Mouse (Mus musculus) forebrain, embryonic 15.5 days (tissue): Measurements from ENCODE around the gene Arhgap32. TPM values are rescaled to one million over a fixed set of nuclear protein-coding genes. Genes with fewer than 3 reads are reported as not detected.

Experiments
- ATAC-seq: fragments of 200-750 bp; cut with Nextera tagmentation; replicated peaks from 2 replicates; pipeline ENCODE4 v1.8.0; 2017; ENCODE audit warnings: mild to moderate bottlenecking, moderate TSS enrichment, moderate library complexity
- H3K27ac ChIP-seq: fragments of 300-500 bp; sonication (generic); replicated peaks from 2 replicates; pipeline ENCODE4 v1.5.1; 2015; ENCODE audit warnings: mild to moderate bottlenecking, inconsistent platforms
- H3K27me3 ChIP-seq: fragments of 300-500 bp; sonication (generic); 2 replicates; pipeline ENCODE4 v1.6.1; 2015; ENCODE audit warnings: inconsistent platforms
- H3K36me3 ChIP-seq: fragments of 300-500 bp; sonication (generic); 2 replicates; pipeline ENCODE4 v1.6.1; 2015; ENCODE audit warnings: mild to moderate bottlenecking, inconsistent platforms
- H3K4me1 ChIP-seq: fragments of 300-500 bp; sonication (generic); 2 replicates; pipeline ENCODE4 v1.6.1; 2015; ENCODE audit warnings: inconsistent platforms
- H3K4me2 ChIP-seq: fragments of 300-500 bp; sonication (generic); replicated peaks from 2 replicates; pipeline ENCODE4 v1.6.1; 2015; ENCODE audit warnings: mild to moderate bottlenecking, inconsistent platforms
- H3K4me3 ChIP-seq: fragments of 300-500 bp; sonication (generic); 2 replicates; pipeline ENCODE4 v1.5.1; 2015; ENCODE audit warnings: mild to moderate bottlenecking, inconsistent platforms
- H3K9ac ChIP-seq: fragments of 300-500 bp; sonication (generic); replicated peaks from 2 replicates; pipeline ENCODE4 v1.6.1; 2015; ENCODE audit warnings: mild to moderate bottlenecking, inconsistent platforms
- H3K9me3 ChIP-seq: fragments of 300-500 bp; sonication (generic); 2 replicates; pipeline ENCODE4 v1.6.1; 2016; ENCODE audit warnings: inconsistent platforms
- WGBS: fragments of 180-500 bp; shearing (Covaris S2); methylation state at CpG from one replicate; pipeline ENCODE4 v1.1.7; 2015; ENCODE audit warnings: mixed read lengths; 5-methylcytosine and 5-hydroxymethylcytosine counted together
- polyA plus RNA-seq: library from polyadenylated mRNA; unstranded; fragments of >200 nt; fragmentation: Nextera tagmentation; extraction: Ambion mirVana; gene quantifications from 2 replicates; pipeline ENCODE4 v1.2.1, GENCODE M21; 2015

Gene Arhgap32
- polyA plus RNA-seq, 1 experiment from 2014 or later, result 12.1 TPM

- Histone ChIP-seq H3K4me3 (no peak overlapping the region), H3K9ac (no peak overlapping the region)
- no peak for ATAC-seq
These were observed 101.1 kb downstream of the Arhgap32 start for GRCm38 (mm10) chr9:32216820-32217567.

GRCm38 (mm10) chr9:32219400-32219799, 103.5 kb downstream of the Arhgap32 start:
- Histone ChIP-seq H3K27me3 (no peaks in the 10 kb centered on the region), H3K27ac (no peak overlapping the region), H3K9ac (no peak overlapping the region), H3K9me3 (no peaks in the 10 kb centered on the region), H3K4me3 (no peak overlapping the region), H3K4me1 (peaks cover 18% of the 10 kb centered on the region), H3K36me3 (no peaks in the 10 kb centered on the region), H3K4me2 (no peak overlapping the region)
- 76% methylated on average over 4 of the region's 4 CpGs for WGBS
- ATAC-seq, result no peak

More at GRCm38 (mm10) chr9:32216820-32217567, 101.1 kb downstream of the Arhgap32 start:
- Histone ChIP-seq H3K4me1 (peaks cover 10% of the 10 kb centered on the region), H3K9me3 (no peaks in the 10 kb centered on the region), H3K27me3 (no peaks in the 10 kb centered on the region), H3K36me3 (no peaks in the 10 kb centered on the region), H3K4me2 (no peak overlapping the region), H3K27ac (no peak overlapping the region; the same call in 1 of the 2 replicates)
- 69% methylated on average over 5 of the region's 5 CpGs for WGBS

- Histone ChIP-seq H3K36me3 (no peaks in the 10 kb centered on the region), H3K4me1 (peaks cover 9% of the 10 kb centered on the region), H3K4me2 (no peak overlapping the region), H3K27me3 (no peaks in the 10 kb centered on the region), H3K27ac (no peak overlapping the region), H3K9me3 (no peaks in the 10 kb centered on the region), H3K4me3 (no peak overlapping the region), H3K9ac (no peak overlapping the region)
- 78% methylated on average over 4 of the region's 4 CpGs for WGBS
- ATAC-seq, result no peak
These were observed 106.2 kb downstream of the Arhgap32 start for GRCm38 (mm10) chr9:32222184-32222583.

- Histone ChIP-seq H3K4me2 (no peak overlapping the region), H3K36me3 (no peaks in the 10 kb centered on the region), H3K4me1 (peaks cover 7% of the 10 kb centered on the region), H3K4me3 (no peak overlapping the region), H3K9ac (no peak overlapping the region), H3K27me3 (no peaks in the 10 kb centered on the region), H3K9me3 (no peaks in the 10 kb centered on the region), H3K27ac (peak overlapping the region; percentile 19; the same call in 1 of the 2 replicates)
- 33% methylated on average over 5 of the region's 5 CpGs for WGBS
- 0 out of 2 replicates have a peak, but pooled peaks have one; percentile 19 for ATAC-seq
These were observed 108.0 kb downstream of the Arhgap32 start for GRCm38 (mm10) chr9:32223739-32224529.

- no peaks in the 10 kb centered on the region for H3K9me3 ChIP-seq
- no peaks in the 10 kb centered on the region for H3K36me3 ChIP-seq
These were observed 109.0 kb downstream of the Arhgap32 start for GRCm38 (mm10) chr9:32224937-32225336.

GRCm38 (mm10) chr9:32225584-32225983, 109.6 kb downstream of the Arhgap32 start:
- H3K9me3 ChIP-seq, result no peaks in the 10 kb centered on the region
- H3K27me3 ChIP-seq, result no peaks in the 10 kb centered on the region
- H3K27ac ChIP-seq, result no peak overlapping the region
- H3K4me3 ChIP-seq, result no peak overlapping the region
- no peaks in the 10 kb centered on the region for H3K36me3 ChIP-seq
- no peak for ATAC-seq
- 86% methylated on average over 1 of the region's 1 CpGs for WGBS
- no peak overlapping the region for H3K4me2 ChIP-seq
- no peak overlapping the region for H3K9ac ChIP-seq
- peaks cover 7% of the 10 kb centered on the region for H3K4me1 ChIP-seq

More at GRCm38 (mm10) chr9:32224937-32225336, 109.0 kb downstream of the Arhgap32 start:
- WGBS, result 67% methylated on average over 4 of the region's 4 CpGs
- no peak for ATAC-seq
- H3K4me3 ChIP-seq, result no peak overlapping the region
- no peak overlapping the region for H3K4me2 ChIP-seq
- no peak overlapping the region for H3K9ac ChIP-seq
- H3K27ac ChIP-seq, result no peak overlapping the region
- H3K27me3 ChIP-seq, result no peaks in the 10 kb centered on the region
- H3K4me1 ChIP-seq, result peaks cover 7% of the 10 kb centered on the region

GRCm38 (mm10) chr9:32227034-32227433, 111.1 kb downstream of the Arhgap32 start:
- Histone ChIP-seq H3K4me3 (no peak overlapping the region), H3K4me2 (no peak overlapping the region), H3K27ac (no peak overlapping the region), H3K9me3 (no peaks in the 10 kb centered on the region), H3K36me3 (no peaks in the 10 kb centered on the region), H3K9ac (no peak overlapping the region), H3K4me1 (peaks cover 7% of the 10 kb centered on the region), H3K27me3 (no peaks in the 10 kb centered on the region)
- WGBS, result 92% methylated on average over 2 of the region's 2 CpGs
- no peak for ATAC-seq

- Histone ChIP-seq H3K27me3 (no peaks in the 10 kb centered on the region), H3K36me3 (no peaks in the 10 kb centered on the region), H3K9me3 (no peaks in the 10 kb centered on the region), H3K4me3 (no peak overlapping the region), H3K9ac (no peak overlapping the region), H3K4me2 (no peak overlapping the region), H3K4me1 (no peaks in the 10 kb centered on the region), H3K27ac (no peak overlapping the region)
- WGBS, result 84% methylated on average over 4 of the region's 4 CpGs
- ATAC-seq, result no peak
These were observed 117.7 kb downstream of the Arhgap32 start for GRCm38 (mm10) chr9:32233593-32233992.

GRCm38 (mm10) chr9:32234767-32235489, 119.0 kb downstream of the Arhgap32 start:
- no peaks in the 10 kb centered on the region for H3K36me3 ChIP-seq
- WGBS, result 98% methylated on average over 3 of the region's 3 CpGs
- ATAC-seq, result no peak
- H3K4me2 ChIP-seq, result no peak overlapping the region
- no peak overlapping the region for H3K27ac ChIP-seq
- no peaks in the 10 kb centered on the region for H3K4me1 ChIP-seq
- H3K4me3 ChIP-seq, result no peak overlapping the region
- H3K9ac ChIP-seq, result no peak overlapping the region
- H3K27me3 ChIP-seq, result no peaks in the 10 kb centered on the region
- no peaks in the 10 kb centered on the region for H3K9me3 ChIP-seq

- no peaks in the 10 kb centered on the region for H3K27me3 ChIP-seq
- H3K9me3 ChIP-seq, result no peaks in the 10 kb centered on the region
- WGBS, result 68% methylated on average over 10 of the region's 10 CpGs
- ATAC-seq, result no peak
- no peak overlapping the region for H3K9ac ChIP-seq
- no peaks in the 10 kb centered on the region for H3K36me3 ChIP-seq
- no peak overlapping the region for H3K27ac ChIP-seq
- no peak overlapping the region for H3K4me3 ChIP-seq
- no peak overlapping the region for H3K4me2 ChIP-seq
- no peaks in the 10 kb centered on the region for H3K4me1 ChIP-seq
These were observed 123.0 kb downstream of the Arhgap32 start for GRCm38 (mm10) chr9:32238899-32239298.

GRCm38 (mm10) chr9:32239427-32239826, 123.5 kb downstream of the Arhgap32 start:
- Histone ChIP-seq H3K27me3 (no peaks in the 10 kb centered on the region), H3K9ac (no peak overlapping the region), H3K9me3 (no peaks in the 10 kb centered on the region), H3K36me3 (no peaks in the 10 kb centered on the region), H3K4me3 (no peak overlapping the region), H3K4me1 (no peaks in the 10 kb centered on the region), H3K27ac (no peak overlapping the region), H3K4me2 (no peak overlapping the region)
- no peak for ATAC-seq
- 93% methylated on average over 10 of the region's 10 CpGs for WGBS

- H3K4me1 ChIP-seq, result no peaks in the 10 kb centered on the region
- WGBS, result 93% methylated on average over 5 of the region's 5 CpGs
- no peak overlapping the region for H3K4me2 ChIP-seq
- no peak overlapping the region for H3K9ac ChIP-seq
- H3K36me3 ChIP-seq, result no peaks in the 10 kb centered on the region
- no peak overlapping the region for H3K4me3 ChIP-seq
- no peak overlapping the region for H3K27ac ChIP-seq
- no peak for ATAC-seq
- H3K27me3 ChIP-seq, result no peaks in the 10 kb centered on the region
- no peaks in the 10 kb centered on the region for H3K9me3 ChIP-seq
These were observed 124.5 kb downstream of the Arhgap32 start for GRCm38 (mm10) chr9:32240449-32240848.
